Mouse (Mus musculus): ENCODE measurements at regions not wholly inside any gene's neighbourhood (a gene's known extent, or its start where the extent isn't known, plus 50 kb on each side); places are given as distances from the start of the nearest gene placed in this dataset.

GRCm38 (mm10) chr11:19073265-19073664 lies 54.5 kb upstream of the Meis1 start:
- no peak for DNase-seq (ENCODE audit: low spot score)

DNA sequence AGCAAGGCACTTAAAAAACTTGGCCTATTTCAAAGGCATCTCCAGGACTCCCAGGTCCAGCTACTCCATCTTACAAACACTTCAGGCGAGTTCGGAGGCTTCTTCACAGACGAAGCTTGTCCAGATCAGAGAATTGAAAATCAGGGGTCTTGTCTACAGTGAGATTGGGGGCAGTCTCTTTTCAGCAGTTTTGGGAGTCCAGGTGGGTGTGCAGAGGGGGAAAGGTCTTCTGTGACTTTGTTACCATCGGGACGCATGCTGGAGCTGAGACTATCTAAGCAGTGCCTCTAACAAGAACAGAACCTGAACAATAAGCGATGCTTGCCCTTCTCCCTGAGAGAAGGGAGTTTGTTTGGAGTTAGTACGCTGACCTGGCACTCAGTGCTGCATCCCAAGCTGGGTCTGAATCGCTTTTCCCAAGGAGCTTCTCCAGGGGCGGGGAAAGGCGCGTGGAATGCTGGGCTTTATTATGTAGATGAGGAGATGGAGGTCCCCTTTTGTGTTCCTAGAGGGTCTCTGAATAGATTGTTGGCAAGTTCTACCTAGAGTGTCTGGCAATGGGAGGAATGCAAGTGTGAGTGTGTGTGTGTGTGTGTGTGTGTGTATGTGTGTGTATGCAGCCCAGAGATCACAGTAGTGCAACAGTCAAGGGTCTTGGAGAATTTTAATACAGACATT lies 55.2 kb upstream of the Meis1 start:
- no peak for DNase-seq (ENCODE audit: low spot score)

- DNase-seq (ENCODE audit: low spot score) = no peak
Measured at GRCm38 (mm10) chr11:19091101-19091857, 72.5 kb upstream of the Meis1 start.

- no peak for DNase-seq (ENCODE audit: low spot score)
Measured at GRCm38 (mm10) chr11:19092967-19093745, 74.4 kb upstream of the Meis1 start.

GRCm38 (mm10) chr11:19093749-19094148 lies 75.0 kb upstream of the Meis1 start:
- DNase-seq (ENCODE audit: low spot score) = no peak

- no peak for DNase-seq (ENCODE audit: low spot score)
Measured at GRCm38 (mm10) chr11:19094183-19094582, 75.4 kb upstream of the Meis1 start.

DNA sequence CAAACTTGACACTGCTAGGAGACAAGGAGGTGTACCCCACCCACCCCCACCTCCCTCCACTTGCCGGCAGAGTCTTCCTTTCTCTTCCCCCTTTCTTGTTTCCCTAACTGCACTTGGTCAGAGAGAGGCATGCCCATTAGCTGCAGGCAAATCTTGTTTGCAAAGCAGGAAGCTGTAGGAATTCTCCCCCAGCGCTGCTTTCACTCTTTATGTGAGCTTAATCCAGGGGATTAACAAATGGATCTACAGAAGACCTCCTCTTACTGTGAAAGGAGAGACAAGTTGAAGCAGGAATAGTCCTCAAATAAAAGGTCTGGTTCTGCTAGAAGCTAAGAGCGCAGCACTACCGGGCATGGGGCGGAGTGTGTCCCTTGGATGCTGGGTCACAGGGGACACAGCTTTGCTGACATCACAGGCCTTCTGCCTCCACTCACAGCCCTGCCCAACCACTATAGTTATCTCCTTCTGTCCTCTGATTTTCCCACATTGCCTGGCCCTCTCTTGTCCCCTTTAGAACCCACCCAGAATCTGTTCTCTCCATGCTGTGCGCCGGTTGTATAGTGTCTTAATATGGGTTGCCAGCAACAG lies 84.3 kb upstream of the Meis1 start:
- no peak for DNase-seq (ENCODE audit: low spot score)

DNA sequence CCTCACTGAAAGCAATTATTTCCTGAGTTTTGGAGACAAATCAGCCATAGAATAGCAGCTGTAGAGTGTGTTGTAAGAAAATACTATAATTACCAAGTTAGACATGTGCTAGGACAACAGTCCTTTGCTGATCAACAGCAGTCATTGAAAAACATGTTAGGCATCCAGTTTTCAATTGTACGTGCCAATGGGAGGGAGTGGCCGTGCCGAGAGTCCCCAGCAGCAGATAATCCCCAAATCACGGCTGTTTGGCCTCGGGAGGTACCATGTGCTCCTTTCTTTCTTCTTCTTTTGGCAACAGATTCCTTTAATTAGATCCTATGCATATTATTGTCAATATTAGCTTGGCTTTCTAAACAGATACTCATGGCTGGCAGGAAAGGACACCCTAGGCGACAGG lies 88.4 kb upstream of the Meis1 start:
- DNase-seq (ENCODE audit: low spot score) = no peak

DNA sequence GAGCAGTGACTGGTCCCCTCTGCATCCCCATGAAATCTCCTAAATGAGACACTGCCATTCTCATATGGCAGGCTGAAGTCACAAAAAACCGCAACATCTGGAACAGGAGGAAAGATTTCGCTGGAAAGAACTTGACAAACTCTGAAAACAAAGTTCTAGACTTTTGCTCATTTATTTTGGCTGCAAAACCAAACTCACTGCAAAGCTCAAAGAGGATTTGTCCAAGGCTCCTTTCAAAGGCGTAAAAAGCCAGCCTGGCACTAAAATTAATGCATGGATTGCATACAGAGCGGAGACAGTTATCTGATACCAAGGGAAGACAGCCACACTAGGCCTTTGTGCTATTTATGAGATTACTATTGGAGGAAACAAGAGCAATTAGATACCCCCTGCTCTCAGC lies 90.3 kb upstream of the Meis1 start:
- DNase-seq (ENCODE audit: low spot score) = no peak

GRCm38 (mm10) chr11:19111916-19112575 lies 93.3 kb upstream of the Meis1 start:
- no peak for DNase-seq (ENCODE audit: low spot score)

DNA sequence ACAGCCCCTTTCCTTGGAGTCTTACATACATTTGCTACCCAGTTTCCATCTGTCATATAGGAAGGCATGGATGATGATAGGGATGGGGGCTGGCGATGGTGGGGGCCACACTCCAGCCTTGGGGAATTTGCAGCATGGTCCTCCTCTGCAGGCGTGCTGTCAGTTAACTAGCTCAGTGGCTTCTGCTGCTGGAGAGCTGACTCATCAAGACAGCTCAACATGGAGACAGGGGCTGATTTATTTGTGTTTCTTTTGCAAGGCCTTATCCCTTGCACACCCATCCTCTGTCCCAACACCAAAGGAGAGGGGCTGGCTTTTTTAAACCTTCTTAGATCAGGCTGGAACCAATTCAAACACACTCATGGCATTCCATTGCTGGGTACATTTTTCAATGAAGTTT lies 98.3 kb upstream of the Meis1 start:
- no peak for DNase-seq (ENCODE audit: low spot score)

GRCm38 (mm10) chr11:19118258-19118657 lies 99.5 kb upstream of the Meis1 start:
- no peak for DNase-seq (ENCODE audit: low spot score)

DNA sequence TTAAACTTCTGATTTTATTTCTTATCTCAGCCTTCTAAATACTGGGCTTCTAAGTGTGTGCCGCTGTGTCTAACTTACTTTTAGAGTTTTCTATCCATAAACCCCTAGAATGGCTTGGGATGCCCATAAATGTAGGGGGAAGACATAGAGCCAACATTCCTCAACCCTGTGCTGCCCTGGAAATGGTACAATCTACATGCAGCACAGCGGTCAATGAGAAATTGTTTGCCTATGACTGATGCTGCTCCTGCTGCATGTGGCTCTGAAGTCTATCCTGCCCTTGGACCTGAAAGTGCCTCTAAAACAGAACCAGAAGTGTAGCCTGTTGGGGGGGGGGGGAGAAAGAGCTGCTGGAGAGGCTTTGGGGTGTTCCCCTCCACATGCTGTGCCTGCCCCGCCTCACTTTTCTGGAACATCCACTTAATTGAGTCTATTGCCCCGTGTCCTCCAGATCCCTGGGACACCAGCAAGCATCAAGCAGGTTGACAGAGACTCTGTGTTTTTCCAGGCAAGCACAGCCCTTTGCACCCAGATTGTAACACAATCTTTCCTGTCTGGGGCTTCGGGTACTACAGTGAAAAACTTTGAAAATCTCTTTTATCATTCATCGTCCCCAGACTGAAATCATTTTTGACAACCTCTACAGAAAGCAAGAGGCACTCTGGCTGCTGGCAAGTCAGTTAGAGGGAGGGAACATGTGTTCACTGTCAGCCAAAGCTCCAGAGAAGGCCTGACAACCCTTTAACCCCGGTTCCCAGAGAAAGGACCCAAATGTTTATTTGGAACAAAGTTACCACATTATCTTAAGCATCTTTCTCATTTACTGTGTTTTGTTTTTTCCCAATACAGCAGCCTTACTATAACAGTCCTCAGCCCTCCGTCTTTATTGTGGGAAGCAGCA lies 101.4 kb upstream of the Meis1 start:
- no peak for DNase-seq (ENCODE audit: low spot score)

GRCm38 (mm10) chr11:19120871-19121270 lies 102.1 kb upstream of the Meis1 start:
- no peak for DNase-seq (ENCODE audit: low spot score)

DNA sequence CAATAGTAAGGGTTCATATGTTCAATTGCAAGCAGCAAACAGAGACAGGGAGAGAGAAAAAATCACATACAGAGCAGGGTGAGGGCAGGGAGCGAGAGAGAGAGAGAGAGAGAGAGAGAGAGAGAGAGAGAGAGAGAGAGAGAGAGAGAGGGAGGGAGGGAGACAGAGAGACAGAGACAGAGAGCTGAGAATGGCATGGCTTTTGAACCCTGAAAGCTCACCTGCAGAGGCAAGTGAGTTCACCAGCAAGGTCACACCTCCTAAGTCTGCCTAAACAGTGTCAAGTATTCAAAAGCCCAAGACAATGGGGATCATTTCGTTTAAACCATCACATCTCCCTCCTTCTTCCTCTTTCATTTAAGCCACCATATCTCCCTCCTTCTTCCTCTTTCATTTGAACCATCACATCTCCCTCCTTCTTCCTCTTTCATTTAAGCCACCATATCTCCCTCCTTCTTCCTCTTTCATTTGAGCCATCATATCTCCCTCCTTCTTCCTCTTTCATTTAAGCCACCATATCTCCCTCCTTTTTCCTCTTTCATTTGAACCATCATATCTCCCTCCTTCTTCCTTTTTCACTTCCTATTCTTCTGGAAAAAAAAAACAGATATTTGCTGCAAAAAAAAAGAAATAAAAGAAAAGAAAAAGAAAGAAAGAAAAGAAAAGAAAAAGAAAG lies 116.7 kb upstream of the Meis1 start:
- DNase-seq (ENCODE audit: low spot score) = no peak

- DNase-seq (ENCODE audit: low spot score) = no peak
Measured at GRCm38 (mm10) chr11:19138423-19138822, 119.6 kb upstream of the Meis1 start.

DNA sequence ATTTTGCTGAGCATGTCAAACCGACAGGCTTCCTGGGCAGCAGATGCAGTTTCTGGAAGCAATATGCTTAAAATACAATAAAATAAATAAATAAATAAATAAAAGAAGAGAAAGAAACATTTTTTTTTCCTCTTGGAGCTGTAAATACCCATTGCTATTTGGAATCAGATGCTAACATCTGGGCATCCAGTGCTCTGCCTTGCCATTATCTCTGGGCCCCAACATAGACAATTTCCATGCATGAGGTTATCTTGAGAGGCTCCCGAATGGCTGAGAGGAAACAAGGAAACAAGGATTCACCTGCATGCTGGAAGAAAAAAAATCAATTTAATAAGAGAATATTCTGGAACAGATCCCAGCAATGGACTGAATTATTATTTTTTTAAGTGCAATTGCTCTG lies 120.0 kb upstream of the Meis1 start:
- DNase-seq (ENCODE audit: low spot score) = no peak

DNA sequence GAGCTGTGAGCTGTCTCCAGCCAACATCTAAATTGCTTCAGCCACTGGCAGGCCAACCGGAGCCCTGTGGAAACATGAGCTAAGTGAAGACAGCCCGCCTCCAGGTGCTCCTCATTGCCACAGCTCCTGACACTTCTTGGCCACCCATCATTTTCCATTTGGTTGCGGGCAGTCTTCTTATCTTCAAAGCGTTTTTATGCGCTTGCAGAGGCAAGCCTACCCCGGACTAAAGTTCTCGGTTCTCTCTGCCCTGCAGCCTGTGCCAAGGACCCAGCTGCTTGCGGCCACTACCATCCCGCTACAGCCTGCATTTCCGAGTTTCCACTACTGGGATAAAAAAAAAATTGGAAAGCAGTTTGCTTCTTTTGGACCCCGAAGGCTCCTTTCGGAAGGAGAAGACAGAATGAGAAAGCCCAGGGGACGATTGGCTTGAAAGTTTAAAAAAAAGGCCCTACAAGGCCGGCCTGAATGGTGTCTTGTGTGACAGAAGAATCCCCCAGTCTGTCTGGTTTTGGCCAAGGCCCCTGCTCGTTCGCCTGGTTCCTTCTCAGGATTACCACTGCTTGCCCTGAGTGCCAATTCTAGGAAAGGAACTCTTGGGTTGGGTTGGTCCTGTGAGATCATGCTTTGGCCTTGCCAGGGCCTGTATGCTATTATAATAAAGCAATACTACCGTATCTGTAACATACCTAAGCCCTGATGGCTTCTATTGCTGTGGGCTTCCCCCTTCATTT lies 124.6 kb upstream of the Meis1 start:
- DNase-seq (ENCODE audit: low spot score) = no peak

DNA sequence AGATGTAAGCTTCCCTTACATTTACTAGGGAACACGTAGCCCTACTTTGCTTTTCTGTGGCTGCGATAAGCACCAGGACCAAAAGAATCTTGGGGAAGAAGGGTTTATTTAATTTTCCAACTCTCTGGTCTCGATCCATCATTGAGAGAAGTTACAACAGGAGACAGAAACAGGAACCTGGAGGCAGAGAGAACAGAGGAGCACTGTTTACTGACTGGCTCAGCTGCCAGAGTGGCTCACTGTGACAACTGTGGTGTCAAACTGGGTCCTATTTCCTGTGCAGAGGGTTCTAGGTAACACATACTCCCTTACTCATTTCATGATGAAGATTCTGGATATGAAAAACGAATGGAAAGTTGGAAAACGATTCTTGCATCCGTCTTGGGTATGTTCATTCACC lies 125.7 kb upstream of the Meis1 start:
- no peak for DNase-seq (ENCODE audit: low spot score)

GRCm38 (mm10) chr11:19145263-19145662 lies 126.5 kb upstream of the Meis1 start:
- no peak for DNase-seq (ENCODE audit: low spot score)
